Mouse (Mus musculus): ENCODE data around the gene Wdr75. TPM values are rescaled to one million over a fixed set of nuclear protein-coding genes. Genes with fewer than 3 reads are reported as not detected.
A peak's percentile ranks its signal among the peaks of the same experiment; 100 is the strongest.

Wdr75 gene
- polyA plus RNA-seq, 1 experiment = 26.0 TPM

DNA sequence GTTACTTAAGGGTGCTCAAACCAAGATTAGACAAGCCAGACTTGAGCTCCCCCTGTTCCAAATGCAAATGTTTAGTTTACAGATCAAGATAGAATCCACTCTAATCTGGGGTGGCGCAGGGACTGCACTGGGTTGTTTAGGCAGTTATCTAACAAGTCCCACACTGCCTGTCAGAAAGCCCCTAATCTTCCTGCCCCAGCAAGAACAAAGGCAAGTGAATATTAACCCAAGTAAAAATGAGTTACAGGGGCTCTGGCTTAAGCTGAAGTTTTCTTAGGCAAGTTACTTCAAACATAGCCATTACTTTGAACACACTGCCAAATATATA is 33.5 kb upstream of the Wdr75 start:
- TF ChIP-seq FOSL1 (IDR thresholded peaks at IDR 0.05; ENCODE audit: insufficient read depth, low read length, poor library complexity, severe bottlenecking) (no peak), MYOD1 (IDR thresholded peaks at IDR 0.05; ENCODE audit: control insufficient read depth, insufficient read length, low read depth) (no peak), MYOG (IDR thresholded peaks at IDR 0.05; ENCODE audit: control insufficient read depth, extremely low read depth, insufficient read length) (no peak), MAX (IDR thresholded peaks at IDR 0.05) (no peak), USF1 (IDR thresholded peaks at IDR 0.05; ENCODE audit: low read depth) (no peak), CTCF (IDR thresholded peaks at IDR 0.05; ENCODE audit: control insufficient read depth, insufficient read depth, insufficient read length) (no peak), CEBPB (IDR thresholded peaks at IDR 0.05; ENCODE audit: low read depth) (no peak)
- Histone ChIP-seq H3K36me3 (ENCODE audit: control insufficient read depth, insufficient read depth) (no peaks in the 10 kb centered on the region), H3K79me3 (ENCODE audit: low read depth) (no peaks in the 10 kb centered on the region), H3K79me2 (ENCODE audit: control insufficient read depth, insufficient read depth) (no peaks in the 10 kb centered on the region), H3ac (ENCODE audit: control insufficient read depth, insufficient read length, low read depth) (no peak overlapping the region), H3K27me3 (ENCODE audit: control insufficient read depth, insufficient read depth, insufficient read length) (no peaks in the 10 kb centered on the region), H3K4me3 (ENCODE audit: insufficient read depth, poor library complexity, severe bottlenecking) (no peak overlapping the region)

GRCm38 (mm10) chr1:45765678-45766077 is 29.3 kb upstream of the Wdr75 start:
- Histone ChIP-seq H3K79me3 (ENCODE audit: low read depth) (no peaks in the 10 kb centered on the region), H3K36me3 (ENCODE audit: control insufficient read depth, insufficient read depth) (no peaks in the 10 kb centered on the region), H3K27me3 (ENCODE audit: control insufficient read depth, insufficient read depth, insufficient read length) (no peaks in the 10 kb centered on the region), H3K79me2 (ENCODE audit: control insufficient read depth, insufficient read depth) (no peaks in the 10 kb centered on the region), H3ac (ENCODE audit: control insufficient read depth, insufficient read length, low read depth) (no peak overlapping the region), H3K4me3 (ENCODE audit: insufficient read depth, poor library complexity, severe bottlenecking) (no peak overlapping the region)
- TF ChIP-seq USF1 (IDR thresholded peaks at IDR 0.05; ENCODE audit: low read depth) = no peak
- TF ChIP-seq FOSL1 (IDR thresholded peaks at IDR 0.05; ENCODE audit: insufficient read depth, low read length, poor library complexity, severe bottlenecking) = no peak
- TF ChIP-seq CTCF (IDR thresholded peaks at IDR 0.05; ENCODE audit: control insufficient read depth, insufficient read depth, insufficient read length) = no peak
- no peak for TF ChIP-seq CEBPB (IDR thresholded peaks at IDR 0.05; ENCODE audit: low read depth)
- TF ChIP-seq MAX (IDR thresholded peaks at IDR 0.05) = no peak
- TF ChIP-seq MYOG (IDR thresholded peaks at IDR 0.05; ENCODE audit: control insufficient read depth, extremely low read depth, insufficient read length) = no peak

DNA sequence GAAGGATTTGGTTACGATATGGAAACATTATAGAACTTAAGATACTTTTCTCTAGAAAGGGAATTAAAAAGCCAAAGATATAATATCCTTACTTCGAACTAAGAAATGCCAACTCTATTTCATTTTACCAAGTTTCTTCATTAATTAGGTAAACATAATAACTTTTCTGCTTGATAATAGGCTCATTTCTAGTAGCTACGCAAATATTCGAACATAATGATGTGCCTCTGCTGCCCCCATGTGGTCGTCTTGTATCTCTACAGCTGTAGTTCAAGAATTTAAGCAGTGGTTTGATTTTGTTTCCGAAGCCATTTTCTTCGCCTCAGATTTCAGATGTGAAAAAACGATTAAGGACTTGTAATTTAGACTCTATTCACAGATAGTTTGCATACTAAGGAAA is 28.8 kb upstream of the Wdr75 start:
- H3K36me3 ChIP-seq (ENCODE audit: control insufficient read depth, insufficient read depth) = no peaks in the 10 kb centered on the region
- H3K79me3 ChIP-seq (ENCODE audit: low read depth) = no peaks in the 10 kb centered on the region
- H3K27me3 ChIP-seq (ENCODE audit: control insufficient read depth, insufficient read depth, insufficient read length) = no peaks in the 10 kb centered on the region
- H3ac ChIP-seq (ENCODE audit: control insufficient read depth, insufficient read length, low read depth) = no peak overlapping the region
- H3K4me3 ChIP-seq (ENCODE audit: insufficient read depth, poor library complexity, severe bottlenecking) = no peak overlapping the region
- H3K79me2 ChIP-seq (ENCODE audit: control insufficient read depth, insufficient read depth) = no peaks in the 10 kb centered on the region
- no peak for TF ChIP-seq MYOG (IDR thresholded peaks at IDR 0.05; ENCODE audit: control insufficient read depth, extremely low read depth, insufficient read length)
- no peak for TF ChIP-seq CEBPB (IDR thresholded peaks at IDR 0.05; ENCODE audit: low read depth)
- TF ChIP-seq MYOD1 (IDR thresholded peaks at IDR 0.05; ENCODE audit: control insufficient read depth, insufficient read length, low read depth) = no peak
- TF ChIP-seq USF1 (IDR thresholded peaks at IDR 0.05; ENCODE audit: low read depth) = no peak
- TF ChIP-seq MAX (IDR thresholded peaks at IDR 0.05) = no peak
- peak; percentile 19 for TF ChIP-seq CTCF (IDR thresholded peaks at IDR 0.05; ENCODE audit: control insufficient read depth, insufficient read depth, insufficient read length)

DNA sequence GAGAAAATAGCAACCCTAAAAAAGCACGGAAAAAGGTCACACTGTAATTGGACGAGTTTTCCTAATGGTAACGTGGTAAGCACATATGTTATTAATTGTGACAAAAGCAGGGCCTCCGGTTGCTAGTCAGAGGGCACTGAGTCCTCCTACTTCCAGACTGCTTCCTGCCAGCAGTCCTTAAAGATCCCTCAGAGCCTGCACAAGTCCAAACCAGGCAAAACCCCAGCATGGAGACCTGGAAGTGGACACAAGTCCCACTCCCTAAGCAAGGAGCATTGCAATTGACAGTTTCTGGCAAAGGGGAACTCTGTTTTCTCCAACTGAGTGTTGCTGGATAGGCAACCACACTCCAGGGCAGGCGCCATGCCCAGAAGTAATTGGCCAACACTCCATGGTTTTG is 27.4 kb upstream of the Wdr75 start:
- Histone ChIP-seq H3ac (ENCODE audit: control insufficient read depth, insufficient read length, low read depth) (no peak overlapping the region), H3K79me2 (ENCODE audit: control insufficient read depth, insufficient read depth) (no peaks in the 10 kb centered on the region), H3K36me3 (ENCODE audit: control insufficient read depth, insufficient read depth) (no peaks in the 10 kb centered on the region), H3K4me3 (ENCODE audit: insufficient read depth, poor library complexity, severe bottlenecking) (no peak overlapping the region), H3K79me3 (ENCODE audit: low read depth) (no peaks in the 10 kb centered on the region), H3K27me3 (ENCODE audit: control insufficient read depth, insufficient read depth, insufficient read length) (no peaks in the 10 kb centered on the region)
- TF ChIP-seq MYOG (IDR thresholded peaks at IDR 0.05; ENCODE audit: control insufficient read depth, extremely low read depth, insufficient read length) (no peak), FOSL1 (IDR thresholded peaks at IDR 0.05; ENCODE audit: insufficient read depth, low read length, poor library complexity, severe bottlenecking) (no peak), CTCF (IDR thresholded peaks at IDR 0.05; ENCODE audit: control insufficient read depth, insufficient read depth, insufficient read length) (no peak), USF1 (IDR thresholded peaks at IDR 0.05; ENCODE audit: low read depth) (no peak), CEBPB (IDR thresholded peaks at IDR 0.05; ENCODE audit: low read depth) (no peak), MAX (IDR thresholded peaks at IDR 0.05) (no peak)

DNA sequence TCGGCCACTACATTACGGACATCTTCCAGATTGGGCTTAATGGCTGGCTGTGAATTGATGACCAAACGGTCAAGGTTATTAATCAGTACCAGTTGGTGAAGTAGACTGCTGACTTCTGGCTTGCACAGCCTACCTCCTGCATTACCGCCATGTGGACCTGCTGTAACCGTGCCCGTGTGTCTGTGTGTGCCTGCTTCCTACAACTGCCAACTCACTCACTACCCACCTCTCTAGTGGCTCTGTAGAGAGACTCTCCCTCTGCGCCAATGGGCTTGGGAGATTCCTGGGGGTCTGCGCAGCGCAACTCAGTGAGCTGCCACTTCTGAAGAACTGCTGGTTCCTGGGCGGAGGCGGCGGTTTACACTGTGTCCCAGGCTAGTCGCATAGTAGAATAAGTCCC is 25.6 kb upstream of the Wdr75 start:
- H3K79me3 ChIP-seq (ENCODE audit: low read depth) = no peaks in the 10 kb centered on the region
- no peak overlapping the region for H3K4me3 ChIP-seq (ENCODE audit: insufficient read depth, poor library complexity, severe bottlenecking)
- no peak overlapping the region for H3ac ChIP-seq (ENCODE audit: control insufficient read depth, insufficient read length, low read depth)
- no peak for TF ChIP-seq CTCF (IDR thresholded peaks at IDR 0.05; ENCODE audit: control insufficient read depth, insufficient read depth, insufficient read length)
- H3K27me3 ChIP-seq (ENCODE audit: control insufficient read depth, insufficient read depth, insufficient read length) = no peaks in the 10 kb centered on the region
- H3K79me2 ChIP-seq (ENCODE audit: control insufficient read depth, insufficient read depth) = no peaks in the 10 kb centered on the region
- no peaks in the 10 kb centered on the region for H3K36me3 ChIP-seq (ENCODE audit: control insufficient read depth, insufficient read depth)

DNA sequence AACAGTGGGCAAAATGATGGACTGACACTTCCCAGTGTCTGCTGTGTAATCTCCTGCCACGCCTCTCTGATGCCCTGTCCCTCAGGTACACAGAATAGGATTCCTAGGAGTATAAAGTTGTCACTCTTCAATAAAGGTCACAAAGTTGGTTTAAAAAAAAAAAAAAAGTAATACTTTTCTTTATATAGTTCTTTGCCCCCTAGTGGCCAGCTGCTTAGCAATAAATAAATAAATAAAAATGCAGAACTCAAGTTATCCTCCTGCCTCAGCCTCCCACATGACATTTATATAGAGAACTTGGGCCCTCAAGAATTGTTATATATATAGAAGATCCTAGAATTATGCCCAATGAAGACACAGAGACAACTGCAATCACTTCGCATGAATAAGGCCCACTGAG is 24.9 kb upstream of the Wdr75 start:
- H3K36me3 ChIP-seq (ENCODE audit: control insufficient read depth, insufficient read depth) = no peaks in the 10 kb centered on the region
- H3K79me3 ChIP-seq (ENCODE audit: low read depth) = no peaks in the 10 kb centered on the region
- TF ChIP-seq USF1 (IDR thresholded peaks at IDR 0.05; ENCODE audit: low read depth) (no peak), MYOG (IDR thresholded peaks at IDR 0.05; ENCODE audit: control insufficient read depth, extremely low read depth, insufficient read length) (no peak), FOSL1 (IDR thresholded peaks at IDR 0.05; ENCODE audit: insufficient read depth, low read length, poor library complexity, severe bottlenecking) (no peak), MYOD1 (IDR thresholded peaks at IDR 0.05; ENCODE audit: control insufficient read depth, insufficient read length, low read depth) (no peak), CEBPB (IDR thresholded peaks at IDR 0.05; ENCODE audit: low read depth) (no peak), MAX (IDR thresholded peaks at IDR 0.05) (no peak), CTCF (IDR thresholded peaks at IDR 0.05; ENCODE audit: control insufficient read depth, insufficient read depth, insufficient read length) (no peak)
- H3K79me2 ChIP-seq (ENCODE audit: control insufficient read depth, insufficient read depth) = no peaks in the 10 kb centered on the region
- no peak overlapping the region for H3K4me3 ChIP-seq (ENCODE audit: insufficient read depth, poor library complexity, severe bottlenecking)
- no peaks in the 10 kb centered on the region for H3K27me3 ChIP-seq (ENCODE audit: control insufficient read depth, insufficient read depth, insufficient read length)
- no peak overlapping the region for H3ac ChIP-seq (ENCODE audit: control insufficient read depth, insufficient read length, low read depth)
